In genomic region chr17:84183291-84183781, GRCm38 (mm10) we compare ENCODE assay signal across 8 mouse cellular contexts. TPM values are rescaled to one million over a fixed set of nuclear protein-coding genes. Genes with fewer than 3 reads are reported as not detected.
A peak's percentile ranks its signal among the peaks of the same experiment; 100 is the strongest.
DNase-seq lines count a peak whose midpoint lies in the region; ATAC-seq lines count a peak whose summit lies in the region.

No protein-coding gene starts in this region.

- H3K27ac ChIP-seq in intestine, embryonic 16.5 days (ENCODE audit: low read length): peak overlapping the region; percentile 94
- peak overlapping the region; percentile 79 for H3K27ac ChIP-seq in midbrain, embryonic 10.5 days (replicated peaks)

- peak; percentile 10 for ATAC-seq in intestine, embryonic 16.5 days
- no peak for ATAC-seq in activated CD4-positive, CD25-positive, alpha-beta regulatory T cell, adult 4 months

- peaks cover 43% of the 10 kb centered on the region for H3K4me1 ChIP-seq in intestine, embryonic 16.5 days (ENCODE audit: control insufficient read depth, insufficient read depth, low read length)
- peaks cover 59% of the 10 kb centered on the region for H3K4me1 ChIP-seq in midbrain, embryonic 10.5 days

- peak; percentile 66 for DNase-seq in T-cell, adult 2 months (ENCODE audit: low spot score)
- peak; percentile 88 for DNase-seq in embryo, embryonic 10.5 days (ENCODE audit: low spot score)
- peak; percentile 89 for DNase-seq in gastrocnemius, postnatal 25 days
- DNase-seq in left cerebral cortex, postnatal 4 days: peak; percentile 70
- DNase-seq in midbrain, embryonic 10.5 days (ENCODE audit: low spot score): peak; percentile 85
- peak; percentile 37 for DNase-seq in right cerebral cortex, postnatal 4 days

- intact Hi-C loops in left cerebral cortex, postnatal 4 days (cut with DNase I): no loop called here

- H3K4me2 ChIP-seq in intestine, embryonic 16.5 days (ENCODE audit: low read depth, low read length): peak overlapping the region; percentile 67

- H3K27me3 ChIP-seq in intestine, embryonic 16.5 days (replicated peaks; ENCODE audit: control insufficient read depth, insufficient read depth, low read length): no peaks in the 10 kb centered on the region
- no peaks in the 10 kb centered on the region for H3K27me3 ChIP-seq in midbrain, embryonic 10.5 days (ENCODE audit: low read depth, poor library complexity, severe bottlenecking)

- H3K9me3 ChIP-seq in intestine, embryonic 16.5 days (ENCODE audit: control insufficient read depth, low read length): no peaks in the 10 kb centered on the region
- H3K9me3 ChIP-seq in midbrain, embryonic 10.5 days (replicated peaks): no peaks in the 10 kb centered on the region

- H3K4me3 ChIP-seq in intestine, embryonic 16.5 days (ENCODE audit: low read length): peak overlapping the region; percentile 45
- H3K4me3 ChIP-seq in midbrain, embryonic 10.5 days: peak overlapping the region; percentile 39

- 3% methylated on average over 12 of the region's 12 CpGs for WGBS in intestine, embryonic 16.5 days
- WGBS in midbrain, embryonic 10.5 days: 6% methylated on average over 12 of the region's 12 CpGs

- peak overlapping the region; percentile 71 for H3K9ac ChIP-seq in intestine, embryonic 16.5 days (ENCODE audit: low read depth, low read length)

- H3K36me3 ChIP-seq in intestine, embryonic 16.5 days (ENCODE audit: control insufficient read depth, insufficient read depth, low read length): no peaks in the 10 kb centered on the region
- peaks cover 21% of the 10 kb centered on the region for H3K36me3 ChIP-seq in midbrain, embryonic 10.5 days

RNA-seq across cellular contexts. Expression of gene Zfp36l2, which starts 4.4 kb away (rescaled TPM):
- total RNA-seq in gastrocnemius, postnatal 25 days (2021): 10 to 100 TPM; 10.1 to 14.9 TPM
- 14.4 and 16.2 TPM in 2 replicates for polyA plus RNA-seq in intestine, embryonic 16.5 days (2015; fragmentation: Nextera tagmentation; extraction: Ambion mirVana)
- 10 to 100 TPM; 23.3 to 24.3 TPM for total RNA-seq in left cerebral cortex, postnatal 4 days (2021)
- 7.8 and 8.1 TPM in 2 replicates for polyA plus RNA-seq in midbrain, embryonic 10.5 days (2016; fragmentation: Nextera tagmentation; extraction: Ambion mirVana)
- polyA plus RNA-seq in activated CD4-positive, CD25-positive, alpha-beta regulatory T cell, adult 4 months (2017; shearing (Covaris generic)): 10 to 100 TPM; 31.3 to 64.3 TPM

Comparison
In these comparisons a context has a peak if more than half of its experiments do, and no peak if none do; other contexts are left out.
1. DNase-seq: peak in every context shown above with its lines; median percentile 89 in gastrocnemius, postnatal 25 days; 88 in embryo, embryonic 10.5 days; 85 in midbrain, embryonic 10.5 days; 70 in left cerebral cortex, postnatal 4 days; 66 in T-cell, adult 2 months; 37 in right cerebral cortex, postnatal 4 days.